Mouse (Mus musculus): ENCODE results near the gene Tmem87a.
A peak's percentile ranks its signal among the peaks of the same experiment; 100 is the strongest.

Gene Tmem87a

DNA sequence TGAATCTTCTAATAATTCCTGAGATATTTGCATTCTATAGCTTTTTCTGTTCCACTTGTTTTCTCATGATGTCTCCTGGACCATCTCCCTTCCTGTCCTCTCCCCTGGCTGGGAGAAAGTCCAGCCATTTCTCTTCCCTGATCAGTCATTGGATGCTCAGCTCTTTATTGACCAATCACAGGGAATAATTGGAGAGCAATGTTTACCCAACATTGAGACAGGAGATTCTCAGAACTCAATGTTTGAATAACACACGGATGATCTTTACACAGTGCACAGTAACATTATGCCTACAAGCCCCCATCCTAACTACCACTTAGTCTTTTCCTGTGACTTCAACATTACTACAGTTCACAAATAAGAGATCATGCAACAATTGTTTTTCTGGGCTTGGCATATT is 43.5 kb downstream of the Tmem87a start:
- no peak for DNase-seq

DNA sequence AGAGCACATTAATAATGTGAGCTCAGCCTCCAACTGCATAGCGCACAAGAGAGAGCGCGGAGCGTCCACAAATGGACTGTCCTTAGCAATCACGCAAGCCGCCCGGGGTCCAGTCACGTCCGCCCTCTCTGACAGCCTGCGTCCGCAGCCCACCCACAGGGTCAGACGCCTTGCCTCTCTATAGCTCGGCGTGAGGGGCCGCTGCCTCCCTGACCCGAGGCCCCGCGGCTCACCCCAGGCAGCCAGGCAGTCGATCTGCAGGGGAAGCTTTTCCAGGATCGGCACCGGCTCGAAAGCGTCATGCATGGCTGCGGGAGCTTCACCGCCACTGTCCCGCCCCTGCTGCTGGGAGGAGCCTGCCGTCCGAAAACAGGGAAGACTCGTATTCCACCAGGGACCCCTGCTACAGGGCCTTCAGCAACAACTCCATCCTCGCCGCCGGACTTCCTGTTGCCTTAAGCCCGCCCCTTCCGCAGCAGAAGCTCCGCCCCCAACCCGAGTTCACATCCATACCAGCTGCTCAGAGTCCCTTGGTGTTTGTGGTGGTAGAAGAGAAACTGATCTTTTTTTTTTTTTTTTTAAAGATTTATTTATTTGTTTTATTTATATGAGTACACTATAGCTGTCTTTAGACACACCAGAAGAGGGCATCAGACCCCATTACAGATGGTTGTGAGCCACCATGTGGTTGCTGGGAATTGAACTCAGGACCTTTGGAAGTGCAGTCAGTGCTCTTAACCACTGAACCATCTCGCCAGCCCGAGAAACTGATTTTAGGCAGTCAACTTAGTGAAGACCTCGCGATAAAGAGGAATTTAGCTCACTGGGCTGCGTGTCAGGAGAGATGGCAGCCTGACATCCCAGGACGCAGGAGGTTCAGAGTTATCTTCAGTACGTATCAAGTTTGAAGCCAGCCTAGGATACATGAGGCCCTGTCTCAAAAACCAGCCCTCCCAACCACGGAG is 50.9 kb downstream of the Tmem87a start, which contains the start of gene Vps39:
TSS of gene Vps39 (minus strand) at position 456 of the 965 bp plus-strand sequence.
- DNase-seq = peak; percentile 94 to 96

DNA sequence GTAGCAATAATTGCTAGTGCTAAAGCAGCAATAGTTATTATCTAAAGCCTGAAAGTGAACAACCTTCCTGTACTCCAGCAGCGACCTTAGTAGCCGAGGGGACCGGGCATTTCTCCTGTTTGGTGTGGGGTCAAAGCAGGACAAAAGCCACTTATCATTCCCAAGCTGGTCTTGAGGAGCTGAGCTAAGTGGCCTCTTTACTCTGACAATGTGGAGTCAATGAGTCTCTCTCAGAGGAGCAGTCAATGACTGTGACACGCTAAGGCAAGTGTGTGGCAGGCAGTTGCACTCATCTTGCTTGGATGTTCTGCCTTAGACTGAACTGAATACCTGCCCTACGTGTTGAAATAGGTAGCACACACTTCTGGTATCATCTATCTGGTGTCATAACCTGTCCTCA is 52.6 kb downstream of the Tmem87a start:
- no peak for DNase-seq

DNA sequence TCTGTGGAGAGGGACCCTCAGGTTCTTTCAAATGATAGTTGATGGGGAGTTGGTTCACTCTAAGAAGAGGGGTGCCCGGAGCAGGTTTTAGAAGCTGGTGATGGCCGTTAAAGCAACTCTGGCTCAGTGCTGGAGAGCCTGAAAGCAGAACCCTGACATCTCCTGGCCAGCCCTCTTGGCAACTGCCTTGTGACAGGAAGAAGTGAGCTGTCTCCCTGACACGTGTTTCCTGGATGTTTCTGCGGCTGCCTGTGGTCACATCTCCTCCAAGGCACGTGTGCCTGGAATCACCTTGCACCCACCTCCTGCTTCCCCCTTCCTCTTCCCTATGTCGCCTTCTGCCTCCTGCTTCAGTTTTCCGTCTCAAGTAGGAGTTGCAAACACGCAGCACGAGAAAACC is 55.8 kb downstream of the Tmem87a start:
- DNase-seq = no peak

DNA sequence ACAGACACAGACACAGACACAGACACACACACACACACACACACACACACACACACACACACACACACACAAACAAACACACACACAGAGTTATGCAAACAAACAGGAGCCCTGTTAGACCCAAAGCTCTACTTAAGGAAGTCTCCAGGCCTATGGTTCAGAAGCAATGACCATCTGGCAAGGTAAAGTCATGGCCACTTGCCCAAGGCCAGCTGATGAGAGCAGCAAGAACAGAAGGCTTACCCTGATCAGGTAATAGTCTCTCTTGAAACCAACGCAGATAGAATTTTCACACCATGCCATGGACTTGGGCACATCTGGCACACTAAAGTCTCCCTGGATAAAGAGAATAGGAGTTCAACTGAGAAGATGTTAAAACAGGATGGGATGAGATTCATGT is 62.2 kb downstream of the Tmem87a start:
- peak; percentile 43 to 52 for DNase-seq

DNA sequence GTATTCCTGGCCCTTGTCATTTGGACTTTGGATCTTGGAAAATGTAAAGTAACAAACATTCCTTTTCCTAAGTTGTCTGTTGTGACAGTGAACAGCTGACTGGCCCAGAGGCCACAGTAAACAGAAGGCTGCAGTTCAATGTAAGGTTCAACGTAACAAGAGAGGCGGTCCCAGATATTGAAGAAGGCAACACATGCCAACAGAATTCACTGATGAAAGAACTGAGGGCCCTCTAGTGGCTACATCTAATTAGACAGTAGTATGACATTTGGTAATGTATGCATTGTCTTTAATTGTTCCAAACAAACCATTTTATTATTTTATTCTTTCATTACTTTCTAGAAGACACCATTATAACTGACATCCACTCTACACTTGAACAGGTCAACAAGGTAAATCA is 66.0 kb downstream of the Tmem87a start:
- peak in 1 of 2 experiments; percentile 33 for DNase-seq

DNA sequence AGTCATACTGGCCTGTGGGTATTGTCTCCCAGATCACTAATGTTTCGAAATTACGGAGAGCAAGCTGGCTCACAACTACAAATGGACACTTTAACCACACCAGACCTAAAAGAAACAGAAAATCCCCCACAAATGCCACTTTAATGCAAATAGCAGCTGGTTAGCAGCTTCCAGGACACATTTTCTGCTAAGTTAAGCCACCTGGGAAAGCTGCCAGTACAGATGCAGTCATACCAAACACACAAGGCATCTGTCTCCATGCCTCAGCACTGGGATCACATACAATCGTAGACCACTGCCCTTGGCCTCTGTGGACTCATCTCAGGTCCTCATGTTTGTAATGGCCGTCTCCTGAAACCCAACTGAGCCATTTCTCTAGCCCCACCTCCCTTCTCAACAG is 72.3 kb downstream of the Tmem87a start:
- DNase-seq = no peak

DNA sequence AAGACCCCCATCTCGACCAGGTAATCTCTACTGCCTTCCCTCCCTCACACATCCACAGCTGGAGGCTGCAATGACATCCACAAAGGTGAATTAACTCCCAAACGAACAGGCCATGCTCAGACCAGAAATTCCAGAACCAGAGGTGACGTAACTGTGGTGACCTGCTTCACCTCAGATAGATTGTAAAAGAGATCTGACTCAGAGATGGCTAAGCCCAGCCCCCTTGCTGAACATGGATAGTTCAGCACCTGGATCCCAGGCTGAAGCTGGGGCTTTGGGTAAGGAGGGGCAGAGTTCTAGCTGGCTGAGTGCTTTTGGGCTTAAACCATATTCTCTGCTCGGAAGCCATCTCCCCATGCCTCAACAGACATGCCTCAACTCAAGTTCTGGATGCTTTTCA is 88.8 kb downstream of the Tmem87a start:
- DNase-seq = no peak

DNA sequence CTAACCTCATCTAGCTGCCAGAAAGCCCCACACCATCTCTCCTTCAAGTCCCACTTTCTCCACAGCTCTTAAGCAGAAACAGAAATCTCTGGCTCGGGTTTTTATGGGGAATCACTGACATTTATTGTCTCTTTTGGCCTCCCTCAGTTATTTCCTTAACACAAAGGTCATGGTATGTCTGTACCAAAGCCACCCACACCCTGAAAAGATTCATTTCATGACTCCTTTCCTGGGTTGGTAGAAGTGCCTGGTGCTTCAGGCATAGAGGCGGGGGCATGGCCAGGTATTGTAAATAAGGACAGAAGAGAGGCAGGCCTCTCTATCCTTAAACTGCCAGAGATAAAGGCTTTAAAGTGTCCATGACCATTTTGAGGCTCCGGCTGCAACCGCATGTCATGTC is 89.4 kb downstream of the Tmem87a start:
- no peak for DNase-seq

DNA sequence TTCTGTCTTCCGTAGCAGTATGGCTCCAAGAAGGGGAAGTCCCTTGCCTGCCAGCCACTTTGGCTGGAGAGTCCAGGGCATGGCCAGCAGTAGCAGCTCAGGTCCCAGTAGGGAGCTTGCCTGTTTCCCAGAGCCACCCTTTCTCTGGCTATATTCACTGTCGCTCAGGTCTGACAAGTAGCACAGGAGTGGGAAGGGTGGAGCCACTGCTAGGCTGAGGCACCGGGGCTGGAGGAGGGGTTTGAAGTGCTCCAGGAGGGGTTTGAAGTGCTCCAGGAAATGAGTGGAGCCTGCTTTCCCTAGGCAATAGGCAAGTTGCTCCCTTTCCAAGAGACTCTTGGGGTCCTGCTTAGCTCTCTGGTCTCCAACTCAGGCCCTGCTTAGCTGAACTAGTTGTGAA is 89.9 kb downstream of the Tmem87a start, which contains the start of gene Pla2g4f:
TSS of gene Pla2g4f (minus strand) at position 190 of the 400 bp plus-strand sequence.
- peak in 1 of 2 experiments; percentile 10 for DNase-seq

DNA sequence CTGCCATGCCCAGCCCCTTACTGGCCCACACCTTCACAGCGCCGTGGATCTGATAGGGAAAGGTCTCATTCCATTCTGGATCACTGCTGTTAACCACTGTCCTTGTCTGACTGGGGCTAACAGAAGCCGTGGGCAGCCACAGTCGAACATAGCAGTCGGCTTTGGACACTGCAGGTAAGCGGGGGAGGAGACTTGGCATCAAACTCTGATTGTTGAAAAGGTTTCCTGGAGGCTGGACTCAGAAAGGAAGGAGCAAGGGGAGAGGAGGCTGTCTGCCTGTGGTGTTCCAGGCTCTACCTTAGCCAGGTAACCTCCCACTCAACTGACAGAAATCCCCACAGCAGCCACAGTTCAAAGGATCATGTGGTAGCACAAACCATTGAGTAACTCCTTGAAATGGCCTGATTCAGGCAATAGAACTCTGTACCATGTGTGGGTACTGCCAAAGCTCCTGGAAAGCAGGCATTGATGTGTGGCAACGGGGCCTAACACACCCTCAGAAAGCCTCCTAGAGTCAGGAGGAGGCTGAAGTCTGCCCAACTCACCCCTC is 91.6 kb downstream of the Tmem87a start:
- no peak for DNase-seq

Data from cerebellum, postnatal 10 days (tissue).